Mouse (Mus musculus) cerebellum, adult 2 months (tissue): ENCODE measurements around the gene Fam173b.

Experiments used
- CTCF ChIP-seq: fragments of 200-500 bp; IDR thresholded peaks from 2 replicates; pipeline ENCODE4 v1.5.1; 2011; ENCODE audit warnings: low read depth, mild to moderate bottlenecking, control low read depth, low read length, moderate library complexity, borderline replicate concordance; ENCODE audit not compliant: insufficient read depth
- POLR2A ChIP-seq: fragments of 200-500 bp; IDR thresholded peaks from 2 replicates; pipeline ENCODE4 v1.6.1; 2011; ENCODE audit warnings: low read length, control low read depth, borderline replicate concordance; ENCODE audit not compliant: insufficient read depth

GRCm38 (mm10) chr15:31611027-31611426 lies 9.4 kb downstream of the Fam173b start:
- no peak for TF ChIP-seq POLR2A
- TF ChIP-seq CTCF = peak; percentile 50; the same call in 1 of the 2 replicates
